Mouse (Mus musculus) c-Kit-positive CD71-positive TER-119-negative erythroid progenitor cells, embryonic 14.5 days (primary cell): ENCODE measurements around the gene Rnf213.

Experiments
- DNase-seq: peaks from one replicate; pipeline ENCODE4 v3.0.0-alpha.2; 2013; ENCODE audit warnings: low read depth

The Rnf213 gene

DNA sequence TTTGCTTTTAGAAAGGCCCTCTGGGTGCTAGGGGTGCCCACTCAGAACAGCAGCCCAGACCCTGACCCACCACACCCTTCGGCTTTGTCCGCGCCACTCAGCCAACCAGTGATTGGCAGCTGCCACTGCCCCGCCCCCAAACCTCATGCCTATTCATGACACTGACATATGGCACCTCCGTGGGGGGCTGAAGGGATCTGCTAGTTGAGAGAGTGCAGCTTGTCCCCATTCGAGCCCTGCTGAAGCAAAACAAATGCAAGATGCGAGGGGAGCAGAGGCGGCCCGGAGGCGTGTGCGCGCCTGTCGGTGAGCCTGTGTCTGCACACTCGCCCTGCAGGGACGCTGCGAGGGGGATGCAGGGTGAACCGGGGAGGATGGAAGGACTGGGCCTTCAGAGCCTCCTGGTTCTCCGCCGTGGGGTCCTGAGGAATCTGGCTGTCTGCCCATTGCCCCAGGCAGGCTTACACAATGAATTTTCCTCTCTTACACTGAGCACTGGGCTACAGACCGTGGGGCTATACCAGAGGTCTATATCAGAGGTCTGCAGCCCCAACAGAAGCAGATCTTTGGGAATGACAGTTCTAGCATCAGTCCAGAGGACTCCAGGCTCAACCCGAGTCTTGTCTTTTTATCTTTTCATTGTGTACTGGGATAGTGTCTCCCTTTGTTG lies 122.2 kb downstream of the Rnf213 start:
- DNase-seq: no peak

DNA sequence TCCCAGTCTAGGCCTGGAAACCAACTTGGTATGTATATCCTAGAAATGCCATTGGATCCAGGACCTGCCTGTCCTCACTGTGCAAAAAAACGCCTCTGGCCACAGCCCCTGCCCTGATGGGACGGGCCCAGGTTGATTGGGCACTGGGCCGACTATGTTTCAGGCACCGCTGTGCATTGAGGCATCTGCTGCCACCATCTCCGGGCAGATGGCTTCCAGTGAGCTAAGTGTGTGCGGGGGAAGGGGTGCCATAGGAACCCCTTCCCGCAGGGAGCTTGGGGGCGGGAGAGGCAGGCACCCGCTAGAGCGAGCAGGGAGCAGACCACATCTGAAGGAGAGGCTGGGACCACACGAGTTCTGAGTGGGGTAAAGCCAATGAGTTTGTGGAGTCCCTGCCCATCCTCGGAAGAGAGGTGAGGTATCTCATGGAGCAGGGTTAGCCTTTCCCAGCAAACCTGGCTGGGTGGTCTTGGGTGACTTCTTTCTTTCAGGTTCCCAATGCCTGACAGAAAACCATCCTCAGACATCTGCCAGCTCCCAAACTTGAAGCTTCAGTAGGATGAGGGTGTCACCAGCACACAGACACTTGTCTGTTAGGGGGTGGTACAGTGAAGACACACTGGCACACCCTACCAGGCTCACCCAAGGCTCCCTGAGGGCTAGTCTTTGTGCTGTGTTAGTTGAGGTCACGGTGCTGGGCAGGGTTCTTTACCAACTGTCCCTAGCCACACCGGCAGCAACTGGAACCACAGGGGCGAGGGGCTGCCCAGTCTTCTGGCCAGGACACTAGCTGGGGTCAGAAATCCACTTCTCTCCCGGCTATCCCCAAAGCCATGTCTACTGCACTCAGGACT lies 123.2 kb downstream of the Rnf213 start:
- no peak for DNase-seq

DNA sequence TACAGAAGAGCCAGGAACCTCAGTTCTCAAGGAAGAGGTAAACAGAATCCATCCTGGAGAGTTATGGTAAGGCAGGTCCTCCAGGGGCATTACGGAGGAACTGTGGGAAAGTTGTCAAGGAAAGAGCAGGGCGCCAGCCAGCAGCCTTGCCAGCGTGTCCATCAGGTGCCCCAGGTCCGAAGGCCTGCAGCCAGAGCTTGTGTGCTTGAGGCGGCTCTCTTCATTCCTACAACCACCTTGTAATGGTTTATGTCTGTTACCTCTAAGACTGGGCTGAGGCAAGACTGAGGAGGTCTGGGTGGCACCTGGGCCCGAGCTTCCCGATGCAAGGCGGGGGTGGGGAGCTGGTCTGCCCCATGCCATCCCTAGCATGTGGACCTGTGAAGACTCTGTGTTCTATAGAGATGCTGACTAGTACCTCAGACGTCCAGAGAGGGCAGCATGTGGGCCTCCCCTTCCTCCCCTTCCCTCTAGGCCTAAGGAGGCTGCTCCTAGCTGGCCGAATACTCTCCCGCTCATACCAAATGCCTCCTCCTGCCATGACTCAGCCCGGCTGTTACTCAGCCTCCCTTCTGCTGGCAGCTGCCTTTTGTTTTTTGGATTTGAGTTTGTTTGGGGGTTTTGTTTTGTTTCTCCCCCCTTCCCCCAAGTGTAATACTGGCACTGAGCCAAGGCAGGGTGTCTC lies 123.9 kb downstream of the Rnf213 start:
- no peak for DNase-seq

DNA sequence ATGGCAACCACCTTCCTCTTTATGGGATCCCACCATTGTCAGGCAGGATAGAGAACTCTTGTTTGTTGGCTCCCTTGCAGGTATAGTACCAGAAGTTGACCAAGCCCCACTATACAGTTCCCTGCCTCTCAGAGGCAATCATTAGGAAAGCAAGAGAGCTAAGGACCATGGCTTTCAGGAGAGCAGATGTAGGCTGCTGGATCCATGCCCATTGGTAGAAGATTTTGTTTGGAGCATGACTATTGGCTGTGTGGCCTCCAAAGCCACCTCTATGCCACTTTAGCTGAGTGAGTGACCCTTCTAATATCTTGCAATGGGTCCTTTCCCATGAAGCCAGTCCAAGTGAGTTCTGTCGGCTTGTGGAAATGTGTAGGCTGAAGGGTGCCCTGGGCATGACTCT lies 126.5 kb downstream of the Rnf213 start:
- DNase-seq: no peak

DNA sequence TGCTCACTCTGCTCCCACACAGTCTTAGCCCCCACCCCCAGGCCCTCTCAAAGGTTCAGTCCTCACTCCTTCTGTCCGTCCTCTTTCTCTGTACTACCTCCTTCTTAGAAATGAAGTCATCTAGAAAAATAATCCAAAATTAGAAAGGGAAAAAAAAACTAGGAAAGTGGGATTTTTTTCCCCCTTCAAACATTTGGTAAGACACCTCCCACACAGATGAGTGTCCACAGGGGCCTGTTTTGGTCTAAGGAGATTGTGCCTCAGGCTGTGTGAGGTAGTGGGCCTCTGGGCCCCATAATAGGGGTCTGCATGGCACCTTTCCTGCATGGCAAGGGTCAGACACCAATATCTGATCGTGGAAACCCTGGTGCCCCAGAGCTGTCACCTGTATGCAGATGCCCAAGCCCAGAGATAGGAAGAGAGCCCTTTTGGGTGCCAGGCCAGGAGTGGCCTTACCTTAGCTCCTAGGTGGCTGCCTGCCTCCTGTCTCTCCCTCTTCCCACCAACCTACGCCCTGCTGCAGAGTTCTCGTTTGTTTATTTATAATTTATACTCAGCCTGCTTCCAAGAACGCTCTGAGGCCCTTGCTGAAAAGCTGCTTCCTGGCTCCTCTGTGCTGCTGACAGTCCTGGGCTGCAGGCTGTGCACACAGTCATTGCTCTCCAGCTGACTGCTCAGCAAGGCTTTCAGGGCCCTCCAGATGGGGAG lies 127.3 kb downstream of the Rnf213 start:
- DNase-seq: no peak

DNA sequence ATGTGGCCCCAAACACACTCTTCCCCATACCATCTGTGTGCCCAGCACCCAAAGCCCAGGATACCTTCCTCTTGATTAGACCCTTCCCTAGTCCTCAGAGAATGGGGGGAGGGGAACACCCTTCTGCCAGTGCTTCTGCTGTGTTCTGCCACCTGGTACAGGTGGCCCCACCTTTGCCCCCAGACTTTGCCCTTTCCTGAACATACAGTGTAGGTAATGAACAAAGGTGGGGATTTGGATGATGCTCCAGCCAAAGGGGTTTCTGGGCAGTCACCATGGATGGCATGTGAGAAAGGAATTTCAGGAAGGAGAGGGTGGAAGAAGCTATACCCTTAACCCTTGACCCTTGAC lies 127.8 kb downstream of the Rnf213 start:
- DNase-seq: no peak

DNA sequence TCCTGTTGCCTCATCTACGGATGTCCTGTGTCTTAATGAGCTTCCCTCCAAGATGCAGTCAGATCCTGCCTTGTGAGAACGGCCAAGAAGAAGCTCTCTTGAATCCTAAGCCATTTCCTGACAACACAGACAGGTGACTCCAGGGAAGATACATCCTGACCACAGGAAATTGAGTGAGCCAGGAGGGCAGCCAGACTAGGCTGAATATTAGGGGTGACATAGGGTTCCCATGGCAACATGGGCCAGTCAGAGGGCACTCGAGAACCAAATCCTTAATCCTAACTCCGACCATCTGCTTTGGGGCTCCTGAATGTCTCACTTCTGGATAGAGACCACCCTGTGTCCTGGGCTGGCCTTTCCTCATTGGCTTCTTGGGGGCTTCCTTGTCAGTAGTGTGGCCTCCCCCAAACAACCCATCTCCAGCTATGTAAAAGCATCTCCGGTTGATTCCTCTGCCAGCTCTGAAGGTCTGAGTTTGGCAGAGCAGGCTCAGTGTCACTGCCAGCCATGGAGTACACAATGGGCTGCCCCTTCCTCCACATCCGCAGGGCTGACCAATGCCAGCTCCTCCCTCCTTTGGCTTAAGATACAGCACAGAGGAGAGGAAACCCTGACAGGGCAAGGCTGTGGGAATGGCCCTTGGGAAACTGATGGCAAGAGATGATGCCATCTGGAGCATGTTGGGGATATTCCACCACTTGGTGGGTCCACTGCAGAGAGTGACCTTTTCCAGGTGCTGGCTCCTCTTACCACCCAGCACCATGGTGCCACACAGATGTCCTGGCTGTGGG lies 129.2 kb downstream of the Rnf213 start:
- no peak for DNase-seq

DNA sequence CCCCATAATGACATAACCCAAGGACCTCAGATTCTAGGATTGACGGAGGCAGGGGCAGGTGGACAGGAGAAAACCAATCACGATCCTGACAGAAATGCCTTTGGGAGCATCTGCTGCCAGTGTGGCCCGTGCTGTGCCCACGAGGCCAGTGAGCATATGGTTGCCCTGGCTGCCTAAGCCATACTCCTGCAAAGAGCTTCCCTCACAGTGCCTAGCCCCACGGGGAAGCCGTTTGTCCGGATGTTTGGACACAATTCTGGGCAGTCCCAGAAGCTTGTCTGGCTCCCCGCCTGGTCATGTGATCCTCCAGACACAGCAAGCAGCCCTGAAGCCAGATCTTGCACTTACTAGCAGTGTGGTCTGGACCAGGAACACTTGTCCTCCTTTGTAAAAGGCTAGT lies 129.9 kb downstream of the Rnf213 start:
- no peak for DNase-seq

DNA sequence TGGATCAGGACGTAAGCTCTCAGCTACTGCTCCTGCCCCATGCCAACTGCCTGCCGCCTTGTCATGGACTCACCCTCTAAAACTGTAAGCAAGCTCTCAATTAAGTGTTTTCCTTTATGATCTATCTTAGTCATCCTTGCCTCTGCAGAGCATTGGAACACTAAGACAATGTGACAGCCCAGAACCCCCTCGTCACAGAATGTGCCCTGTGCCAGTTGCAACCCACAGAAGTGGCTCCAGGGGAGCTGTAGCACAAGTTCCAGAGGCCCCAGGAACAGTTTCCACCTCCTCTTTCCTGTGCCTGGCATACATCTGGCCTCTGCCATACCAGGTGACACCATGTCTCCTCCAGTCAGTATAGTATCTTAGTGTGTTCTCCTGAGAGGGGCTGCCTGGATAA lies 130.5 kb downstream of the Rnf213 start:
- DNase-seq: no peak

DNA sequence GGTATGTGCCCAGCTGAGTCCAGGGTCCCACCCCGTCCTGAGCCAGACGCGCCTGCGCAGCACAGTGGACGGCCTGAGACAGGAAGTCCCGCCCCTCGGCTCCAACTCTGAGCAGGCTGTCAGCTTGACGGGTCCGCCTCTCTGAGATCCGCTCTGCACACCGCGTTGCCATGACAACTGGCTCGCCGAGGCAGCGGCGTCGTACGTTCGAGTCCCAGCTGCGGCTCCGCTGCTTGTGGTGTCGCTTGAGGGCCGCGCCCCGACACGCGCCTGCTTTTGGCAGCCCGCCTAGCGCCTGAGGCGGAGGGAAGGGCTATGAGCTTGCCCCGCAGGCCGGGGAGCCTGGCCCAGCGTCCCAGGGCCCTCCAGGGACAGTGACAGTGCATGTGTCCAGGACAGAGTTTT lies 131.6 kb downstream of the Rnf213 start:
- DNase-seq: peak; percentile 67

DNA sequence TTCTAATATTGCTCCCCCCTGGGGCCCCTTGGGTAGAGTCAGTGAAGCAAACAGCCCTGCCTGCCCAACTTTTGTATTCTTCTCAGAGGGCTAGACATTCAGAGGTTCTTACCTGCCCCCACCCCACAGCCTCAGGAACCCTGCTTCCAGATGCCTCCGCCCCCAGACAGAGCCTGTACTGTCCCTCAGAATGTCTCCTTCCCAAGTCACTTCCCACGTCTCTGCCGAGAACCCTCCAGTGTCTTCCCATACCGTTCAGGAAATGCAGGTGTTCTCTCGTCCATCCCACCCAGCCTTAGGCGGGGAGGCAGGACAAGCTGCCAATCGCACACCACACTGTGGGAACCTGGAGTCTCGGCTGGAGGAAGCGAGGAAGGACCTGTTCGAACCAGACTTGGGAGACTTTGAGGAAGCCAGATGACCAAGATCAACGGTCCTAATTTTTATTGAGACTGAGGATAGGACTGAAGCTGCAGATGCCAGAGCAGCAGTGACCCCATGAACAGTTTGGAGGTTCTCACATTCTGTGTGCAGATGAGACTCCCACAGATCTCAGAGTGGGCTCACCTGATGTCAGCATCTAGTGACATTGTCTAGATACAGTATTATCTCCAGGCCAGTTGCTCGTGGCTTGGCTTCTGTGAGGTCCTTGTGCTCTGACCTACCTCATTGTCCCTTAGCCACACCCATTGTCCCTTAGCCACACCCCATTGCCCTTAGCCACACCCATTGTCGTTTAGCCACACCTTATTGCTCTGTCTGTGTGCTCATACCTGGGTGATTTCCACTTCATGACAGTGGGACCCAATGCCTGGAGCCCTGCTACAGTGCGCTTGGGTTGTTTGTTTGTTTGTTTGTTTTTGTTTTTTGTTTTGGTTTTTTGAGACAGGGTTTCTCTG lies 133.4 kb downstream of the Rnf213 start:
- peak; percentile 31 for DNase-seq

DNA sequence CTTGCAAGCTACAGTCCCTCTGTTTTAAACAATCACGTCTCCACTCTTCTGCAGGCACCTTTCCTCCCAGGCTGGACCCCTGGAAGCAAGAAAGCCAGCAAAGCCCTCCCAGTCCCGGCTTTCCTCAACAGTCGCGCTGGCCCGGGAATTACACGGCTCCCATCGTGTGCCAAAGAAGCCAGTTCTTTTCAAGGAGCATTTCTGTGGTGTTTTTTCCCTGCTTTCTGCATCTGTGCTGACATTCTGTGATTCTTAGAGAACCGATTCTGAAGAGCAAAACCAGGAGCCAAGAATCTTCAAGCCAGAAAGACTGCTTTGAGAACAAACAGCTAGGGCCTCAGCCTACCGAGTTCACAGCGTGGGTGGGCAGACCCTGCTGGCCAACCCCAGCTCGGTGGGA lies 136.0 kb downstream of the Rnf213 start:
- no peak for DNase-seq

DNA sequence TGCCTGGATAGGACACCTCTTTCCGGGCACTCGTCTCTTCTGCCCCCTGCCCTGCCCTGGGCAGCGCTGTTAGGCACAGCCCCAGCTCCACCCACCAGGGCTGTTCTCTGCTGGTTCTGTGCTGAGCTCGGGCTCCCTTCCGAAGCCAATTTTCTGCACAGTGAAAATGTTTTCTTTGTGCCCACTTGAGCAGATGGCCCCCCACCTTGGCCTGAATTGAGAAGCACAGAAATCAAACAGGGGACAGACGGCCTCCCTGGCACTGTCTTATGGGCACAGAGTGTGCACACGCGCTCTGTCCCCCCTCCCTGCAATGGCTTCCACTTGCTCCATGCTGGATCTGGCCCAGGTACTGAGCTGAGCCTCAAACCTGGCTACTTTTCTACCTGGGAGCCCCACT lies 139.6 kb downstream of the Rnf213 start:
- DNase-seq: no peak

DNA sequence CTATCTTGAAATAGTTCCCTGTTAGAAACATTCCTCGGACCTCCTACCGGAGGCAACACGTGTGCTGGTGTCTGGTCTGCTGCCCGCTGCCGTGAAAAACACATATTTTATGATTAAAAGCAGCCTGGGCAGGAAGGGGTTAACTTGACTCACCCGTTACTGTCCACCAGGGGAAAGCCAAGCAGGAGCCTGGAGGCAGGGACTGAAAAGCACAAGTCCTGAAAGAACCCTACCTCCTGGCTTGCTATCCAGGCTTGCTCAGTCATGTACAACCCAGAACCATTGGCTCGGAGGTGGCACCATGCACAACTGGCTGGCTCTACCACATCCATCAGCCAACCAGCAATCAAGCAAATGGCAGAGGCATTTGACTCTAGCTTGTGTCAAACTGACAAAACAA lies 140.8 kb downstream of the Rnf213 start:
- DNase-seq: no peak
